Mouse (Mus musculus) thymus, adult 2 months (tissue): ENCODE measurements at regions not wholly inside any gene's neighbourhood (a gene's known extent, or its start where the extent isn't known, plus 50 kb on each side); places are given as distances from the start of the nearest gene placed in this dataset.

Source experiments
- DNase-seq: peaks from one replicate; pipeline ENCODE4 v3.0.0; 2021
- H3K27ac ChIP-seq: fragments of 200-500 bp; 2 replicates; pipeline ENCODE4 v1.5.1; 2012; ENCODE audit warnings: low read length, control low read depth; ENCODE audit not compliant: control insufficient read depth, insufficient read depth
- H3K27me3 ChIP-seq: fragments of 200-500 bp; 2 replicates; pipeline ENCODE4 v1.6.1; 2012; ENCODE audit warnings: mild to moderate bottlenecking, low read length, moderate library complexity, mixed read lengths; ENCODE audit not compliant: control insufficient read depth, insufficient read depth
- H3K36me3 ChIP-seq: fragments of 200-500 bp; 2 replicates; pipeline ENCODE4 v1.6.1; 2012; ENCODE audit warnings: mild to moderate bottlenecking, low read length, moderate library complexity; ENCODE audit not compliant: control insufficient read depth, insufficient read depth
- H3K4me1 ChIP-seq: fragments of 200-500 bp; replicated peaks from 2 replicates; pipeline ENCODE4 v1.6.1; 2012; ENCODE audit warnings: low read length; ENCODE audit not compliant: control insufficient read depth, insufficient read depth
- H3K4me3 ChIP-seq: fragments of 200-500 bp; 2 replicates; pipeline ENCODE4 v1.5.1; 2012; ENCODE audit warnings: mild to moderate bottlenecking, low read length, control low read depth, moderate library complexity; ENCODE audit not compliant: control insufficient read depth, insufficient read depth
- CTCF ChIP-seq: fragments of 200-500 bp; IDR thresholded peaks from 2 replicates; pipeline ENCODE4 v1.5.1; 2012; ENCODE audit warnings: mild to moderate bottlenecking, control low read depth, low read length, moderate library complexity, borderline replicate concordance; ENCODE audit not compliant: control insufficient read depth, poor library complexity, insufficient read depth; ENCODE audit errors: extremely low read depth
- POLR2A ChIP-seq: fragments of 200-500 bp; IDR thresholded peaks from 2 replicates; pipeline ENCODE4 v1.6.1; 2012; ENCODE audit warnings: mild to moderate bottlenecking, low read length, control low read depth, moderate library complexity; ENCODE audit not compliant: control insufficient read depth, poor library complexity, insufficient read depth; ENCODE audit errors: extremely low read depth
- whole genome bisulfite sequencing: fragments of 180-500 bp; shearing (Covaris S2); methylation state at CpG from one replicate; pipeline ENCODE4 v1.1.7; 2018; 5-methylcytosine and 5-hydroxymethylcytosine counted together

- no peaks in the 10 kb centered on the region for H3K36me3 ChIP-seq
- WGBS = 55% methylated on average over 4 of the region's 4 CpGs
- H3K27ac ChIP-seq = no peak overlapping the region
- no peaks in the 10 kb centered on the region for H3K4me1 ChIP-seq
- TF ChIP-seq POLR2A = no peak
- TF ChIP-seq CTCF = no peak
- DNase-seq = no peak
- H3K27me3 ChIP-seq = no peaks in the 10 kb centered on the region
- no peak overlapping the region for H3K4me3 ChIP-seq
These were observed 235.3 kb upstream of the Zfp637 start for GRCm38 (mm10) chr6:117605685-117606084.

DNA sequence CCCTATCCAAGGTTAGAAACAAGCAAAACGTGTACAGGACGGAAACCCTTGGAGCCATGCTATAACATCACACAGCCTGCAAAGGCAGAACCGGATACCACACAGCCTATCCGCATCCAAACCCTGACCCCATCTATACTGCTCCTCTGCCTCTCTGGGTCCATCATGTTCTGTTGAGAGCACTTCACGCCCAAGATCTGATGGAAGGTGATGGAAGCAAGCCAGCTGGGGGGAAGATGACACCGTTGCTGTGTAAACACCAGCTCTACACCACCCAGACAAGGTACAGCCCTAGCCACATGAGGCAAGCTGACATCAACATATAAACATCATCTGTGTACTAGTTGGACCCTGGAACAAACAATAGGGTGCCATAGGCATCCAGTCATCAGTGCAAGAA lies 234.8 kb upstream of the Zfp637 start:
- no peaks in the 10 kb centered on the region for H3K36me3 ChIP-seq
- H3K4me3 ChIP-seq = no peak overlapping the region
- DNase-seq = no peak
- H3K4me1 ChIP-seq = no peaks in the 10 kb centered on the region
- no peak overlapping the region for H3K27ac ChIP-seq
- 91% methylated on average over 6 of the region's 6 CpGs for WGBS
- H3K27me3 ChIP-seq = no peaks in the 10 kb centered on the region
- TF ChIP-seq POLR2A (no peak), CTCF (no peak)

- H3K27ac ChIP-seq = no peak overlapping the region
- H3K4me1 ChIP-seq = no peaks in the 10 kb centered on the region
- no peaks in the 10 kb centered on the region for H3K27me3 ChIP-seq
- TF ChIP-seq CTCF = no peak
- TF ChIP-seq POLR2A = no peak
- no peak overlapping the region for H3K4me3 ChIP-seq
- H3K36me3 ChIP-seq = no peaks in the 10 kb centered on the region
- 74% methylated on average over 5 of the region's 5 CpGs for WGBS
- no peak for DNase-seq
These were observed 234.0 kb upstream of the Zfp637 start for GRCm38 (mm10) chr6:117607023-117607422.

DNA sequence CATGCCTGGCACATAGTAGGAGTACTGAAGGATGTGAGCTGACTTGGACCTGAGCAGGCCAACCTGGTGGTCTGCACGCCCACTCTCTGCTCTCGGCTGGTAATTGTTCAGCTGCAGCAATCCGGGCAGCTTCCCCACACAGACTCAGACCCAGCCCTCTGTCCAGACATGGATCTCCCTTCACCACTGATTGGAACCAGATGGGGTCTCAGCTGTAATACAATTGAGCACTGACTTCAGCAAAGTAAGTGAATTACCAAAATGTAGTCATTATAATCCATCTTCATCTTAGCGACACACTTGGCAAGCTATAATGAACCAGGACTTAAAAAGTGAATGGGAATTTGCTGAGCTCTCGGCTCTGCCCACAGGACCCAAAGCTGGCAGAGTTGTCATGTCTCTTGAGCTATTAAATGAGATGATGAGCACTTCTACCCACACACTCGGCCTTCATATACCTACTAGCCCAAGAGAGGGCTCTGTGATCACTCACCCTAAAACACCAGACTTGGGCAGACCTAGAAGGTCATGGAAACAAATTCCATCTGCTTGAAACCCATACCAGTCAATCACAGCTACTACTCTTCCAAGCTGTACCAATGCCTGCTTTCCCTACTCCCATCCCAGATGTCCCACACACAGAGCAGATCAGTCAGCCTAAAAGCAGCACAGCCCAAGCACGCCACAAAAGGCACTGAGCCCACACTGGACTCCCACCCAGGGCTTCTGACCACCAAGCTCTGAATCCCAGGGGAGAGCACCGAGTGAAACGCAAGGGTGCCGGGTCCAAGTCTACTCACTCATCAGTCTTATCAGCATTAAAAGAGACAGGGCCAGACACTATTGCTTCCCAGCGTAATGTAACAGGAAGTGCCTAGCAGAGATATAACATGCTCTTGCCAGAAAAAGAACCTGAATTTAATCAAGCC lies 231.2 kb upstream of the Zfp637 start:
- TF ChIP-seq POLR2A = no peak
- no peak for TF ChIP-seq CTCF
- WGBS = 86% methylated on average over 11 of the region's 11 CpGs
- H3K27me3 ChIP-seq = no peaks in the 10 kb centered on the region
- no peak for DNase-seq
- H3K27ac ChIP-seq = no peak overlapping the region
- H3K4me3 ChIP-seq = no peak overlapping the region
- no peaks in the 10 kb centered on the region for H3K36me3 ChIP-seq
- H3K4me1 ChIP-seq = no peaks in the 10 kb centered on the region

DNA sequence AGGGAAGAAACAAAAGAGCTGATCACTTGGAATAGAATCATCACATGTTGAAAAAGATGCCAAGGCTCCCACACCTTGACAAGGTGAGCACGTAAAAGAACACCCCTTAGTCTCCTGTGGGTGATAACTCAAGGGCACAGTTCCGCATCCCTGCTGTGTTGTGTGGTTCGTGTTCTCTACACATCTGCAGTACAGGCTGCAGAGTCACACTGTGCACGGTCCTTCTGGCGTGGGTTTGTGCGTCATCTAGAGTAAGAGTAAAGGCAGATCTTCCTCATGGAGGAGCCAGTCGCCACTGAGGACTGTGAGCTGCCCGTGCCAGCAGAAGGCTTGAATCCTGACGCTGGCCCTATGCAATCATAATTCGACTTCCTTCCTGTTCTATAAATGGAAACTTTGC lies 229.7 kb upstream of the Zfp637 start:
- Histone ChIP-seq H3K36me3 (no peaks in the 10 kb centered on the region), H3K4me1 (no peaks in the 10 kb centered on the region), H3K27me3 (no peaks in the 10 kb centered on the region), H3K4me3 (no peak overlapping the region), H3K27ac (no peak overlapping the region)
- DNase-seq = no peak
- no peak for TF ChIP-seq CTCF
- no peak for TF ChIP-seq POLR2A
- WGBS = 71% methylated on average over 10 of the region's 10 CpGs

- Histone ChIP-seq H3K27me3 (no peaks in the 10 kb centered on the region), H3K27ac (no peak overlapping the region), H3K36me3 (no peaks in the 10 kb centered on the region), H3K4me1 (no peaks in the 10 kb centered on the region), H3K4me3 (no peak overlapping the region)
- DNase-seq = no peak
- no peak for TF ChIP-seq POLR2A
- TF ChIP-seq CTCF = no peak
- 95% methylated on average over 8 of the region's 8 CpGs for WGBS
These were observed 229.0 kb upstream of the Zfp637 start for GRCm38 (mm10) chr6:117611965-117612364.

DNA sequence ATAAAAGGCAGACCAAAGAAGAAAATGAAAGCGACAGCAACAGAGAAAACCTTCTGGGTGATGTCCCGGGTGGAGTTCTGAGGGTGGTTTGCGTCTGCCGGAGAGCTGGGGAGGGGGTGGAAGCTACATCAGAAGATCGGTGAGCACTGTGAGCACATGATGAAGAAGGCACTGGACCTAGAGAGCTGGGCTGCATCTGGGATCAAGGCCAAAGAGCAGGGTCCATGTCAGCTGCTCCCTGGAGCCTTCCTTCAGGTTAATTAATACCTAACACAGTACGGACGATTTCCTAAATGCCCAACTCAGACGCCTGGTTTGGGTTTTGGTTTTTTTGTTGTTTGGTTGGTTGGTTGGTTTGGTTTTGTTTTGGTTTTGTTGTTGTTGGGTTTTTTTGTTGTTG lies 228.6 kb upstream of the Zfp637 start:
- no peak for DNase-seq
- H3K27me3 ChIP-seq = no peaks in the 10 kb centered on the region
- no peak overlapping the region for H3K4me3 ChIP-seq
- no peaks in the 10 kb centered on the region for H3K36me3 ChIP-seq
- no peak overlapping the region for H3K27ac ChIP-seq
- H3K4me1 ChIP-seq = no peaks in the 10 kb centered on the region
- 91% methylated on average over 8 of the region's 8 CpGs for WGBS
- TF ChIP-seq POLR2A (no peak), CTCF (no peak)
